8 mouse cellular contexts compared by ENCODE assay signal in genomic region chr1:132391580-132392022, GRCm38 (mm10). TPM values are rescaled to one million over a fixed set of nuclear protein-coding genes. Genes with fewer than 3 reads are reported as not detected.
DNase-seq lines count a peak whose midpoint lies in the region; ATAC-seq and TF ChIP-seq lines count a peak whose summit lies in the region.

No protein-coding gene starts in this region.

- peak overlapping the region; percentile 87 for H3K4me2 ChIP-seq in heart, embryonic 15.5 days
- peak overlapping the region; percentile 98 for H3K4me2 ChIP-seq in lung, embryonic 15.5 days

- peak; percentile 86 for TF ChIP-seq POLR2A in embryonic fibroblast, embryonic 13.5 days (IDR thresholded peaks at IDR 0.05; ENCODE audit: low read depth, low read length)

- H3K27ac ChIP-seq in embryonic fibroblast, embryonic 13.5 days (ENCODE audit: insufficient read depth, low read length) = 0 out of 2 replicates have a peak overlapping the region, but pooled peaks have one; percentile 1
- peak overlapping the region; percentile 59 for H3K27ac ChIP-seq in heart, embryonic 15.5 days
- H3K27ac ChIP-seq in lung, embryonic 15.5 days = peak overlapping the region; percentile 66

- under 1% methylated on average over 27 of the region's 54 CpGs for WGBS in heart, embryonic 15.5 days
- under 1% methylated on average over 42 of the region's 54 CpGs for WGBS in lung, embryonic 15.5 days

- ATAC-seq in heart, embryonic 15.5 days (replicated peaks; ENCODE audit: insufficient number of reproducible peaks, insufficient read depth, low FRiP score, low read depth) = peak; percentile 90
- peak; percentile 96 for ATAC-seq in lung, embryonic 15.5 days (ENCODE audit: borderline replicate concordance, extremely low read depth, low FRiP score, low TSS enrichment)

- peaks cover 18% of the 10 kb centered on the region for H3K4me1 ChIP-seq in embryonic fibroblast, embryonic 13.5 days (ENCODE audit: control insufficient read depth, insufficient read depth, low read length)
- peaks cover 36% of the 10 kb centered on the region for H3K4me1 ChIP-seq in heart, embryonic 15.5 days (replicated peaks)
- peaks cover 42% of the 10 kb centered on the region for H3K4me1 ChIP-seq in lung, embryonic 15.5 days

- no peak for TF ChIP-seq CTCF in embryonic fibroblast, embryonic 13.5 days (IDR thresholded peaks at IDR 0.05; ENCODE audit: borderline replicate concordance, insufficient read depth, low read length)

- no peaks in the 10 kb centered on the region for H3K36me3 ChIP-seq in heart, embryonic 15.5 days
- no peaks in the 10 kb centered on the region for H3K36me3 ChIP-seq in lung, embryonic 15.5 days

- no peaks in the 10 kb centered on the region for H3K27me3 ChIP-seq in heart, embryonic 15.5 days
- no peaks in the 10 kb centered on the region for H3K27me3 ChIP-seq in lung, embryonic 15.5 days

- peak overlapping the region; percentile 54 for H3K4me3 ChIP-seq in embryonic fibroblast, embryonic 13.5 days (ENCODE audit: insufficient read depth, low read length)
- peak overlapping the region; percentile 70 for H3K4me3 ChIP-seq in heart, embryonic 15.5 days
- H3K4me3 ChIP-seq in lung, embryonic 15.5 days = peak overlapping the region; percentile 85

- H3K9ac ChIP-seq in heart, embryonic 15.5 days = peak overlapping the region; percentile 75
- peak overlapping the region; percentile 86 for H3K9ac ChIP-seq in lung, embryonic 15.5 days

- peak; percentile 31 for DNase-seq in CD4-positive, CD25-positive, alpha-beta regulatory T cell, adult 2 months (ENCODE audit: low read depth, low spot score)
- DNase-seq in brain, adult 2 months (ENCODE audit: low read depth, low spot score) = peak; percentile 95
- peak; percentile 73 to 75 for DNase-seq in layer of hippocampus, adult 18-20 months (ENCODE audit: low spot score in 2 of 2)
- peak; percentile 42 for DNase-seq in ovary, postnatal 14 days (ENCODE audit: low spot score)
- DNase-seq in thymus, postnatal 25 days = peak; percentile 36

- no peaks in the 10 kb centered on the region for H3K9me3 ChIP-seq in heart, embryonic 15.5 days (replicated peaks)
- H3K9me3 ChIP-seq in lung, embryonic 15.5 days = no peaks in the 10 kb centered on the region

RNA-seq across cellular contexts. Expression of gene Tmcc2, which starts 0.5 kb away (rescaled TPM):
- 11.6 and 12.6 TPM in 2 replicates for polyA plus RNA-seq in embryonic fibroblast, embryonic 13.5 days (2011; ENCODE audit: insufficient read length, low read depth, missing spikeins)
- polyA plus RNA-seq in heart, embryonic 15.5 days (2015; fragmentation: Nextera tagmentation; extraction: Ambion mirVana) = 12.9 and 18.8 TPM in 2 replicates
- 100 to 1,000 TPM; 250 to 270 TPM for total RNA-seq in layer of hippocampus, adult 18-20 months (2021)
- polyA plus RNA-seq in lung, embryonic 15.5 days (2015; fragmentation: Nextera tagmentation; extraction: Ambion mirVana) = 10.7 and 13.2 TPM in 2 replicates

RNA-seq across cellular contexts. Expression of gene Dstyk, which starts 25.8 kb away (rescaled TPM):
- polyA plus RNA-seq in embryonic fibroblast, embryonic 13.5 days (2011; ENCODE audit: insufficient read length, low read depth, missing spikeins) = 18.0 and 23.3 TPM in 2 replicates
- 9.2 and 11.1 TPM in 2 replicates for polyA plus RNA-seq in heart, embryonic 15.5 days (2015; fragmentation: Nextera tagmentation; extraction: Ambion mirVana)
- 10 to 100 TPM; 53.2 to 53.9 TPM for total RNA-seq in layer of hippocampus, adult 18-20 months (2021)
- polyA plus RNA-seq in lung, embryonic 15.5 days (2015; fragmentation: Nextera tagmentation; extraction: Ambion mirVana) = 14.5 and 15.4 TPM in 2 replicates

Comparison
In these comparisons a context has a peak if more than half of its experiments do, and no peak if none do; other contexts are left out.
1. Peak in every context shown above with its lines: DNase-seq, ATAC-seq, H3K4me3 ChIP-seq and H3K27ac ChIP-seq.
2. DNase-seq: peak in every context shown above with its lines; median percentile 95 in brain, adult 2 months; 74 in layer of hippocampus, adult 18-20 months; 42 in ovary, postnatal 14 days; 36 in thymus, postnatal 25 days; 31 in CD4-positive, CD25-positive, alpha-beta regulatory T cell, adult 2 months.
3. H3K27ac ChIP-seq: peak in every context shown above with its lines; median percentile 66 in lung, embryonic 15.5 days; 59 in heart, embryonic 15.5 days; 1 in embryonic fibroblast, embryonic 13.5 days.